Mouse (Mus musculus) gastrocnemius, adult 18-20 months (tissue): ENCODE measurements around the gene Wbp2nl. TPM values are rescaled to one million over a fixed set of nuclear protein-coding genes. Genes with fewer than 3 reads are reported as not detected.
A peak's percentile ranks its signal among the peaks of the same experiment; 100 is the strongest.

Experiments used
- DNase-seq: peaks from one replicate; pipeline ENCODE4 v3.0.0; 2021; ENCODE audit warnings: low spot score
- total RNA-seq, 2 experiments: library from RNA; stranded (reverse); gene quantifications; 2 replicates each; pipeline ENCODE4 v1.2.3; 2021

Wbp2nl gene
- total RNA-seq, 2 experiments from 2014 or later, result not detected

DNA sequence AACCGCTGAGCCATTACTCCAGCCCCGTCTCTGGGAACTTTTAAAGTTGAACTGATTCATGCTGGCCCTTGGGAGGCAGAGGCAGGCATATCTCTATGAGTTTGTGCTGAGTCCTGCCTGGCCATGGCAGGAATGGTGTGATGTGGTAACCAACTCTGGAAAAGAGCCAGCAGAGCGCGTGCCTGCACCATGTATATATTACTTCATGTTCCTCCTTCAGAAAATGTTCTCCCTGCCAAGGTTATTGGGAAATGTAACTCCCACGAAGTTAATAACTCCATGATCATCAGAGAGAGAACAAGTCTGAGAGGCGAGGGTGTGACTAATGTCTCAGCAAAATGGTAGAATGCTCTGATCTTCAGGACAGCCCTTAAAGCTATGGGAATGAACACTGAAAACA is 19.1 kb downstream of the Wbp2nl start:
- DNase-seq, result no peak

- DNase-seq, result no peak
Observed at GRCm38 (mm10) chr15:82319613-82320012, 20.9 kb downstream of the Wbp2nl start.

DNA sequence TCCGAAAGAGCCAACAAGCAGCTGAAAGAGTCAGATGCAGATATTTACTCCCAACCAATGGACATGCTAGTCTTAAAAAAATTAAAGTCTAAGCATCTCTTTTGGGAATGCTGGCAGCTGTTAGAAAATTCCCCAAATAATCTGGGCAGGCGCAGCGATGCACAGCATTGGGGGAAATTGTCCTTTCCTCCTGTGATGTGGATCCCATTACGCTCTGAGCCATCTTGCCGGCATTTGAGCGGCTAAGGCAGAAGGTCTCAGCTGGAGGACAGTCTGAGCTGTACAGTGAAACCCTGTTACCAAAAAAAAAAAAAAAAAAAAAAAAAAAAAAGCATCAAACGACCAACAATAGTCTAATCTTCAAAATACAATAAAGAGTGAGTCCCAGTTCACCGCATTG is 23.4 kb downstream of the Wbp2nl start:
- no peak for DNase-seq

DNA sequence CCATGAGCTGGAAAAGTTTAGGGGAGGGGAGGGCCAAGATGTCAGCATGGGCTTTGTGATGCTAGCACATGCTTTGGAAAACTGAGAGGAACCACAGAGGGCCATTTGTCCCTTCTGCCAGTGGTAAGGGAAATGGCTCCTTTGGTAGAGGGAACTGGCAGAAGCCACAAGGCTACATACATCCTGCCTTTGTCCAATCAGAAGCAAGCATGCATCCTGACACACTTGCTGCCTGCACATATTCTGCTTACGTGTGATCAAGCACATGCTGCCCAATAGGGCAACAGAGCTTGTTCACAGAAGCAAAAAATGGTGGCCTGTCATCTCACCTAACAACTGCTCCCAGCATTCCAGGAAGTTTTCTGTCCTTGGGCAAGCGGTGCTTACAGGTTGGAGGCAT is 26.6 kb downstream of the Wbp2nl start:
- no peak for DNase-seq

DNA sequence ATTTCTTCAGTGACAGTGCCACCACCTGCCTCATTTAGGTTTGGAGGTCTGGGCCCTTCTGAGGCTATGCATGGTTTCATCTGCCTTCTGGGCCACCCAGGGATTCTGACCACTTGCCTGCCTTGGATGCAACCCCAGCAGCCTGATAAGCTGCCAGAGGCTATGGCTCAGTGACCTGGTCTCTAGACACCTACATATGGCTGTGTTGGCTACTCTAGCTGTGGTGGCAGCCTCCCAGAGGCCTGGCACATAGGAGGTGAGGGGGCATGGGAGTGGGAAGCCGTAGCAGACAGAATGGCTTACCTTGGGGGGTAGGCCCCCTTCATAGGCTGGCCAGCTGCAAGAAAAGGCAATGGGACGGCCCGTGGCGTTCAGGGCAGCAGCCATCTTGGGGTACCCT is 36.4 kb downstream of the Wbp2nl start:
- no peak for DNase-seq

DNA sequence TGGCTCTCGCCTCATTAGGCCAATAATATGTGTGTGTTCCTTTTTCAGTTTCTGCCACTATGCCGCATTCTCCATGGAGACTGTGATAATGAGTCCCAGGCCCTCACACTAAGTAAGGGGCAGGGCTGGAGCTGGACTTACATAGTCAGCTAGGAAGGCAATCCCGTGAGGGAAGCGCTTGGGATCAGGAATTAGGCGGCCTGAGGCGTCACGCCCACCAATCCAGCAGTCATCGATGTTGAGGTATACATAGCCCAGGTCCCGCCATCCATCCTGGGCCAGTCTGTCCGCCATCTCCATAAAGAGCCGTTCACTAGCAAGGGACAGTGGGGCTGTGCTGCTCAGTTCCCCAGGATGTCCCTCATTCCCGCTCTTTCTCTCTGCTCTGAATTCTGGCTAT is 37.9 kb downstream of the Wbp2nl start:
- DNase-seq, result no peak

GRCm38 (mm10) chr15:82337875-82338274 is 39.1 kb downstream of the Wbp2nl start:
- DNase-seq, result no peak

- DNase-seq, result peak; percentile 97
Observed at GRCm38 (mm10) chr15:82338593-82339112, 39.9 kb downstream of the Wbp2nl start, which contains the start of the genes Naga, Pheta2 and Smdt1. Gene Naga (minus strand): TSS chr15:82338925. Gene Pheta2 (plus strand): TSS chr15:82338942. Gene Smdt1 (plus strand): TSS chr15:82338959.

GRCm38 (mm10) chr15:82339150-82339549 is 40.4 kb downstream of the Wbp2nl start:
- DNase-seq, result no peak

DNA sequence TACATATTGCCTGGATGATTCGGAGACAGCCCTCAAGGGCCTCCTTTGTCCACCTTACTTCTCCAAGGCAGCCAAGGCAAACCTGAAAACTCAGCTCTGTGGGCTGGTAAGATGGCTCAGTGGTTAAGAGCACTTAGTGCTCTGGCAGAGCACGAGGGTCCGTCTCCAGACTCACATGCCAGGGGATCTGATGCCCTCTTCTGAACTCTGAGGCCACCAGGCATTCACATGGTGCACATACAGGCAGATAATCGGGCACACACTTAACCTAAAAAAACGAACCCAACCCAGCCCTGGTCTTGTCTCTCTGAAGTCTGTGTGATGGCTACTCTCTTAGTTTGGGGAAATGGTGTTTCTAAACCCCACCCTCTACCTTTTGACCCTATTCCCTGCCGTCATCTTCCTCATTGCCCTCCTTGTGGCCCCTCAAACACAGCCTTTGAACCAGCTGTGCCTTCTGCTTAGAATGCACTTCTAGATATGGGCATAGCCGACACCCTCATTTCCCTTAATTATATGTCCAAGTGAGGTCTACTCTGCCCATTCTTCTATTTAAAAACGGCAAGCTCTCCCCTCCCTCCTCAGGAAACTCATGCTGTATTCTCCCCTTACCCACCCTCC is 41.0 kb downstream of the Wbp2nl start:
- no peak for DNase-seq

DNA sequence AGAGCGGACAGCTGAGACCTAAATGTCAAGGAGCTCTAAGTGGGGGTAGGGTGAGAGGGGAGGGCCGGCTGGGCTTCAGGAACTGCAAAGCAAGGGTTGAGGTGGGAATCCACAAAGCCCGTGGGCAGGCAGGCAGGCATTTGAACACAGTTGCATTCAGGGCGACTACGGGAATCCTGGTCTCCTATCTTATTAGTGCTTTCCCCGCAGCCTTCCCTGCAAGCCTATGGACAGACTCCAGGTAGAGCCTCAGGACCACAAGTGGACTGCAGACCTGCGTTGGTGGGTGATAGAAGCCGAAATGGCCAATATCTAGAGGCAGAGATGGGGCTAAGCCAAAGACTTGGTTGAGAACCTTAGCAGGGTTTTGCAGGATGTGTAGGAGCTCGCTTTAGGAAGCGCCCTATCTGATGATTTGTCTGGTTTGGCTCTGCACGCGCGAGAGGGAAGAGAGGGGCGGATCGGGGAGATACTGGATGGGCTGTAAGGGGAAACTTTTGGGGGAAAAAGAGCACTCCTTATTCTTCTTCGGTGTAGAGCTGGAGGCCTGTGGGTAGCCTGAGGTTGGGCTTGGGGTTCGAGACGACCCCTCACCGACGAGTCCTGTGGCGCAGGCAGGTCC is 41.8 kb downstream of the Wbp2nl start:
- no peak for DNase-seq

DNA sequence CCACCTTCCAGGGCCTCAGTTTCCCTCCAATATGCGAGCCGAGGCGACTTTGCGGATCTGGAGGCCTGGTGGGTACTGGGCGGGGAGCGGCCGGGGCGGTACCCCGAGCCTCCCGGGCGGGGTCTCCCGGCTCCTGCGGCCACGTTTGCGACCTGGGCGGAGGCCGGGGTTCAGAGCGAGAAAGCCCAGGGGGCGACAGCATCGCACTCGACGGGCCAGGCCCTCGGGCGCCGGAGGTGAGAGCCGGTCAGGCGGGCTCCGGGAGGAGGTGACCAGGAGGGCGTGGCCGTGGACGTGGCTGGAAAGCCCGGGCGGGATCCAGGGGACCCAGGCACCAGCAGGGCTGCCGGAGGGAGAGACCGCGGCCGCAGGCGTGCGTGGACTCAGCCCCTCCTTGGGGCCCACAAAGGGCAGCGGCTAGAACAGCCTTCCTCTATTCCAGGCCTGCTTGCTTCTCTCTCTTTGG is 42.3 kb downstream of the Wbp2nl start:
- peak; percentile 56 for DNase-seq

- DNase-seq, result no peak
Observed at GRCm38 (mm10) chr15:82341675-82342542, 43.2 kb downstream of the Wbp2nl start.

DNA sequence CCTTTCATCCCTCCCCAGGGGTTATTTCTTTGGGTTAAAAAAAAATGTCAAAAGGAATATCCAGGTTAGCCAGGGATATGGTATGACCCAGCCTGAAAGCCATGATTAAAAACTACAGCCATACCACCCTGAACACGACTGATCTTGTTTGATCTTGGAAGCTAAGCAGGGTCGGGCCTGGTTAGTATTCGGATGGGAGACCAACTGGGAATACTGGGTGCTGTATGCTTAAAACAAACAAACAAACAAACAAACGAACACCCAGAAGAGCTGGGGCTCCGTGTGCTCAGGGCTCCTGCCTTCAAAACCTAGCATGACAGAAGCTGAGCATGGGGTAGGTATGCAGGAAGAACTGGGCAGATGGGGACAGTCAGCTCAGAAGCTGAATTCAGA is 43.8 kb downstream of the Wbp2nl start:
- no peak for DNase-seq

- no peak for DNase-seq
Observed at GRCm38 (mm10) chr15:82343368-82344287, 44.9 kb downstream of the Wbp2nl start.

DNA sequence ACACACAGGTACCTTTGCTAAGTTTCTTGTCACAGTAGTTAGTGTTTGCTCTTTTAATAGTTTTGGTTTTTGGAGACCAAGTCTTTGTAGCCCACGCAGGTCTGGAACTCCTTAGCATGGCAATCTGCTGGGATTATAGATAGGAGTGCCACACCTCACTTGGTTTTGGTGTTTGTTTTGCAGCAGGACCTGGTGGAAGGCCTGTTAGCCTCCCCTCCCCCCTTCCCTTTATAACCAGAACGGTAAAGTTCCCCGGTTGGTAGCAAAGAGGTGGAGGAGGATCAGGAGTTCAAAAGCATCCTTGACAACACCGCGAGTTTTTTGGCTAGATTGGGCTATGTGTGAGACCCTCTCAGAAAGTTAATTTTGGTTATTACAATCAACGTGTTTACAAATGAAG is 46.2 kb downstream of the Wbp2nl start:
- DNase-seq, result no peak

- peak; percentile 99 for DNase-seq
Observed at GRCm38 (mm10) chr15:82345820-82346470, 47.2 kb downstream of the Wbp2nl start.

GRCm38 (mm10) chr15:82346580-82347302 is 48.0 kb downstream of the Wbp2nl start:
- no peak for DNase-seq

DNA sequence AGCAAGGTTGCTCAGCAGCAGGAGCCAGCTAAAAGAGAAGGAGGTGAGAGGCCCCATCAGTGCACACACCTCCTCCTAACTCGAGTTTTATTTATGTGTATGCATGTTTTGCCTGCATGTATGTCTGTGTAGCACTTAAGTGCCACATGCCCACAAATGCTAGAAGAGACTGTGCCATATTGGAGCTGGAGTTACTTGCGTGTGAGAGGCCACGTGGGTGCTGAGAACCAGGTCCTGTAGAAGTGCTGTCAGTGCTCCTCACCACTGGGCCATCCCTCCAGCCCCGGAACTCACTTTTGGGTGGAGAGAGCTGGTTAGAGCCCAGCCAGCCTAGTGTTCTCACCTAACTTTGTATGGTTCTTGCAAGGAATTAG is 48.5 kb downstream of the Wbp2nl start:
- DNase-seq, result no peak

GRCm38 (mm10) chr15:82347852-82348251 is 49.1 kb downstream of the Wbp2nl start:
- DNase-seq, result no peak
